Mouse (Mus musculus) spleen, postnatal 0 days (tissue): ENCODE data around the gene Asb13. TPM values are rescaled to one million over a fixed set of nuclear protein-coding genes. Genes with fewer than 3 reads are reported as not detected.

ENCODE experiments used
- polyA plus RNA-seq: library from polyadenylated mRNA; unstranded; fragments of >200 nt; fragmentation: Nextera tagmentation; extraction: Ambion mirVana; gene quantifications from 2 replicates; pipeline ENCODE4 v1.2.1, GENCODE M21; 2015

Asb13 gene
- 2.3 TPM in 2 replicates for polyA plus RNA-seq

GRCm38 (mm10) chr13:3633895-3634811 lies at the start of gene Asb13:
TSS of gene Asb13 (plus strand) at chr13:3634032.

GRCm38 (mm10) chr13:3610795-3611438 lies 22.9 kb upstream of the Asb13 start, which contains the start of gene Fam208b:
TSS of gene Fam208b (minus strand) at chr13:3611108.

Other genes with a start within 250 kb of the Asb13 start
- gene Gdi2, start 96.0 kb upstream of the Asb13 start, polyA plus RNA-seq, result 214 and 243 TPM in 2 replicates
- gene Fam208b, start 22.9 kb upstream of the Asb13 start, polyA plus RNA-seq, result 5.0 and 5.5 TPM in 2 replicates
- gene Calml3, start 170.3 kb downstream of the Asb13 start, polyA plus RNA-seq, result not detected in 2 replicates
- gene Calm4, start 203.7 kb downstream of the Asb13 start, polyA plus RNA-seq, result 0.28 TPM in 1 of 2 replicates, not detected in the other
- not detected in 2 replicates for gene Calm5, start 220.1 kb downstream of the Asb13 start, polyA plus RNA-seq